In genomic region chr1:191086960-191087359, GRCm38 (mm10) we compare ENCODE assay signal across 26 mouse cellular contexts. TPM values are rescaled to one million over a fixed set of nuclear protein-coding genes. Genes with fewer than 3 reads are reported as not detected.
DNase-seq lines count a peak whose midpoint lies in the region; ATAC-seq and TF ChIP-seq lines count a peak whose summit lies in the region.
"Had no signal": no experiment of that assay in that cellular context is flagged by ENCODE, and none has a peak within 500 bp of the region (broad histone marks: within the 10 kb centered on the region; RNA-seq: fewer than 3 reads in every experiment).

No protein-coding gene starts in this region.

- no peak for TF ChIP-seq CTCF in lung, embryonic 14.5 days (IDR thresholded peaks at IDR 0.05; ENCODE audit: low read depth)
- no peak for TF ChIP-seq CTCF in stomach, postnatal 0 days (IDR thresholded peaks at IDR 0.05; ENCODE audit: low read depth)

- H3K4me1 ChIP-seq in lung, embryonic 14.5 days (ENCODE audit: insufficient read depth) = no peaks in the 10 kb centered on the region
- no peaks in the 10 kb centered on the region for H3K4me1 ChIP-seq in stomach, embryonic 15.5 days
- no peaks in the 10 kb centered on the region for H3K4me1 ChIP-seq in stomach, postnatal 0 days (replicated peaks; ENCODE audit: control insufficient read depth, insufficient read depth)
- H3K4me1 ChIP-seq in liver, embryonic 15.5 days (replicated peaks) = peaks cover 27% of the 10 kb centered on the region
- H3K4me1 ChIP-seq: embryonic facial prominence, embryonic 13.5 days; forebrain, embryonic 12.5 days; hindbrain, embryonic 12.5 days had no signal

- TF ChIP-seq EP300 in stomach, postnatal 0 days (optimal IDR thresholded peaks at IDR 0.05) = no peak

- H3K4me2 ChIP-seq in lung, embryonic 14.5 days = no peak overlapping the region
- no peak overlapping the region for H3K4me2 ChIP-seq in stomach, embryonic 15.5 days
- H3K4me2 ChIP-seq in stomach, postnatal 0 days (replicated peaks; ENCODE audit: low read depth) = no peak overlapping the region
- no peak overlapping the region for H3K4me2 ChIP-seq in liver, embryonic 15.5 days
- H3K4me2 ChIP-seq: embryonic facial prominence, embryonic 13.5 days; forebrain, embryonic 12.5 days; hindbrain, embryonic 12.5 days had no signal

- H3K27ac ChIP-seq in lung, embryonic 14.5 days (ENCODE audit: low read depth) = peak overlapping the region; percentile 54; the same call in 1 of the 2 replicates
- H3K27ac ChIP-seq in stomach, embryonic 15.5 days = no peak overlapping the region
- H3K27ac ChIP-seq in stomach, postnatal 0 days (replicated peaks) = no peak overlapping the region
- H3K27ac ChIP-seq in liver, embryonic 15.5 days (replicated peaks) = 0 out of 2 replicates have a peak overlapping the region, but pooled peaks have one; percentile 14
- H3K27ac ChIP-seq: embryonic facial prominence, embryonic 13.5 days; forebrain, embryonic 12.5 days; heart, embryonic 10.5 days; hindbrain, embryonic 12.5 days had no signal

- no peaks in the 10 kb centered on the region for H3K27me3 ChIP-seq in lung, embryonic 14.5 days (ENCODE audit: insufficient read depth, low read length)
- no peaks in the 10 kb centered on the region for H3K27me3 ChIP-seq in stomach, embryonic 15.5 days (replicated peaks)
- no peaks in the 10 kb centered on the region for H3K27me3 ChIP-seq in stomach, postnatal 0 days (ENCODE audit: control insufficient read depth, insufficient read depth, low read length)
- no peaks in the 10 kb centered on the region for H3K27me3 ChIP-seq in liver, embryonic 15.5 days
- H3K27me3 ChIP-seq: embryonic facial prominence, embryonic 13.5 days; forebrain, embryonic 12.5 days; hindbrain, embryonic 12.5 days had no signal

- DNase-seq in lung, embryonic 14.5 days = peak; percentile 52
- DNase-seq in lung, postnatal 10 days = no peak
- DNase-seq in stomach, postnatal 0 days (ENCODE audit: low spot score) = no peak
- DNase-seq in cerebellum, postnatal 10 days = no peak
- DNase-seq: adrenal gland, postnatal 10 days; cerebellum, adult 11-12 months; cerebellum, adult 9-10 months; cerebellum, postnatal 36 days; gastrocnemius, postnatal 36 days; heart, adult 18-20 months; heart, postnatal 10 days; heart, postnatal 4 days had no signal

- H3K9me3 ChIP-seq in lung, embryonic 14.5 days (ENCODE audit: low read depth, low read length) = no peaks in the 10 kb centered on the region
- H3K9me3 ChIP-seq in stomach, embryonic 15.5 days = no peaks in the 10 kb centered on the region
- no peaks in the 10 kb centered on the region for H3K9me3 ChIP-seq in stomach, postnatal 0 days (ENCODE audit: control insufficient read depth, low read length)
- no peaks in the 10 kb centered on the region for H3K9me3 ChIP-seq in liver, embryonic 15.5 days (replicated peaks)
- H3K9me3 ChIP-seq: embryonic facial prominence, embryonic 13.5 days; forebrain, embryonic 12.5 days; G1E; heart, embryonic 10.5 days; hindbrain, embryonic 12.5 days had no signal

- WGBS in lung, embryonic 14.5 days = 67% methylated on average over 8 of the region's 8 CpGs
- WGBS in stomach, embryonic 15.5 days = 79% methylated on average over 8 of the region's 8 CpGs
- 66% methylated on average over 8 of the region's 8 CpGs for WGBS in stomach, postnatal 0 days
- WGBS in liver, embryonic 15.5 days (ENCODE audit: insufficient replicate concordance) = 73% methylated on average over 8 of the region's 8 CpGs

- H3K9ac ChIP-seq in lung, embryonic 14.5 days = no peak overlapping the region
- H3K9ac ChIP-seq in stomach, embryonic 15.5 days = no peak overlapping the region
- no peak overlapping the region for H3K9ac ChIP-seq in stomach, postnatal 0 days (ENCODE audit: low read length)
- H3K9ac ChIP-seq in liver, embryonic 15.5 days = no peak overlapping the region
- H3K9ac ChIP-seq: embryonic facial prominence, embryonic 13.5 days; forebrain, embryonic 12.5 days; hindbrain, embryonic 12.5 days had no signal

- ATAC-seq in lung, embryonic 14.5 days (ENCODE audit: insufficient read depth) = no peak; the same call in 1 of the 2 replicates
- 0 out of 2 replicates have a peak, but pooled peaks have one; percentile 24 for ATAC-seq in stomach, embryonic 15.5 days (ENCODE audit: insufficient read depth, low FRiP score, low read depth)
- ATAC-seq in stomach, postnatal 0 days (ENCODE audit: low FRiP score, low TSS enrichment) = no peak
- ATAC-seq in liver, embryonic 15.5 days (ENCODE audit: insufficient read depth) = no peak
- ATAC-seq in megakaryocyte progenitor cell, adult 5-6 weeks (replicated peaks; ENCODE audit: poor library complexity) = 0 out of 2 replicates have a peak, but pooled peaks have one; percentile 4
- ATAC-seq in monocyte, adult 5-6 weeks (replicated peaks; ENCODE audit: insufficient number of reproducible peaks, low FRiP score, low TSS enrichment, poor library complexity, severe bottlenecking) = no peak
- ATAC-seq: forebrain, embryonic 16.5 days; hindbrain, embryonic 16.5 days had no signal

- H3K4me3 ChIP-seq in lung, embryonic 14.5 days (ENCODE audit: low read depth, low read length) = no peak overlapping the region
- H3K4me3 ChIP-seq in stomach, embryonic 15.5 days (replicated peaks) = no peak overlapping the region
- H3K4me3 ChIP-seq in stomach, postnatal 0 days (ENCODE audit: low read depth, low read length) = no peak overlapping the region
- H3K4me3 ChIP-seq in liver, embryonic 15.5 days (replicated peaks) = no peak overlapping the region
- H3K4me3 ChIP-seq: embryonic facial prominence, embryonic 13.5 days; forebrain, embryonic 12.5 days; heart, embryonic 10.5 days; hindbrain, embryonic 12.5 days had no signal

- peaks cover 38% of the 10 kb centered on the region for H3K36me3 ChIP-seq in lung, embryonic 14.5 days (ENCODE audit: insufficient read depth)
- H3K36me3 ChIP-seq in stomach, embryonic 15.5 days = peaks cover 12% of the 10 kb centered on the region
- H3K36me3 ChIP-seq in stomach, postnatal 0 days (ENCODE audit: control insufficient read depth, insufficient read depth, low read length) = peaks cover 3% of the 10 kb centered on the region; the same call in 1 of the 2 replicates
- peaks cover 39% of the 10 kb centered on the region for H3K36me3 ChIP-seq in liver, embryonic 15.5 days (replicated peaks)

RNA-seq across cellular contexts. Expression of gene Batf3, which starts 10.7 kb away (rescaled TPM):
- polyA plus RNA-seq in lung, embryonic 14.5 days (2014; fragmentation: Nextera tagmentation; extraction: Ambion mirVana) = 14.2 and 15.0 TPM in 2 replicates
- 8.3 and 9.8 TPM in 2 replicates for polyA plus RNA-seq in stomach, embryonic 15.5 days (2015; fragmentation: Nextera tagmentation; extraction: Ambion mirVana)
- 5.0 and 5.7 TPM in 2 replicates for polyA plus RNA-seq in stomach, postnatal 0 days (2015; fragmentation: Nextera tagmentation; extraction: Ambion mirVana)
- 1.9 and 2.0 TPM in 2 replicates for polyA plus RNA-seq in liver, embryonic 15.5 days (2015; fragmentation: Nextera tagmentation; extraction: Ambion mirVana)
- total RNA-seq in megakaryocyte progenitor cell, adult 5-6 weeks (2015) = 1.0 and 1.9 TPM in 2 replicates
- total RNA-seq in megakaryocyte progenitor cell, adult 5-6 weeks (2017) = 1.3 TPM in 1 of 2 replicates, not detected in the other
- 1.6 to 2.5 TPM (median 2.3 TPM) in 3 replicates for total RNA-seq in monocyte, adult 5-6 weeks (2017)
- total RNA-seq: gastrocnemius, adult 8-10 months; gastrocnemius, postnatal 36 days had no signal

RNA-seq across cellular contexts. Expression of gene Nsl1, which starts 24.1 kb away (rescaled TPM):
- polyA plus RNA-seq in lung, embryonic 14.5 days (2014; fragmentation: Nextera tagmentation; extraction: Ambion mirVana) = 30.1 and 30.5 TPM in 2 replicates
- polyA plus RNA-seq in stomach, embryonic 15.5 days (2015; fragmentation: Nextera tagmentation; extraction: Ambion mirVana) = 18.3 and 18.6 TPM in 2 replicates
- 3.5 and 5.2 TPM in 2 replicates for polyA plus RNA-seq in stomach, postnatal 0 days (2015; fragmentation: Nextera tagmentation; extraction: Ambion mirVana)
- polyA plus RNA-seq in liver, embryonic 15.5 days (2015; fragmentation: Nextera tagmentation; extraction: Ambion mirVana) = 14.3 and 14.6 TPM in 2 replicates
- total RNA-seq in megakaryocyte progenitor cell, adult 5-6 weeks (2015) = 9.8 and 9.9 TPM in 2 replicates
- total RNA-seq in megakaryocyte progenitor cell, adult 5-6 weeks (2017) = 16.0 and 23.1 TPM in 2 replicates
- total RNA-seq in monocyte, adult 5-6 weeks (2017) = 1.2 to 3.1 TPM (median 2.9 TPM) in 3 replicates

RNA-seq across cellular contexts. Expression of gene Tatdn3, which starts 24.2 kb away (rescaled TPM):
- polyA plus RNA-seq in lung, embryonic 14.5 days (2014; fragmentation: Nextera tagmentation; extraction: Ambion mirVana) = 12.7 and 15.2 TPM in 2 replicates
- polyA plus RNA-seq in stomach, embryonic 15.5 days (2015; fragmentation: Nextera tagmentation; extraction: Ambion mirVana) = 11.8 and 15.1 TPM in 2 replicates
- polyA plus RNA-seq in stomach, postnatal 0 days (2015; fragmentation: Nextera tagmentation; extraction: Ambion mirVana) = 8.9 and 11.7 TPM in 2 replicates
- polyA plus RNA-seq in liver, embryonic 15.5 days (2015; fragmentation: Nextera tagmentation; extraction: Ambion mirVana) = 5.6 and 6.7 TPM in 2 replicates
- total RNA-seq in megakaryocyte progenitor cell, adult 5-6 weeks (2015) = 12.9 and 19.3 TPM in 2 replicates
- total RNA-seq in megakaryocyte progenitor cell, adult 5-6 weeks (2017) = 18.0 and 19.5 TPM in 2 replicates
- total RNA-seq in monocyte, adult 5-6 weeks (2017) = 10.0 to 21.2 TPM (median 15.4 TPM) in 3 replicates

RNA-seq across cellular contexts. Expression of gene Spata45, which starts 50.5 kb away (rescaled TPM):
- polyA plus RNA-seq in lung, embryonic 14.5 days (2014; fragmentation: Nextera tagmentation; extraction: Ambion mirVana) = not detected in 2 replicates
- polyA plus RNA-seq in stomach, embryonic 15.5 days (2015; fragmentation: Nextera tagmentation; extraction: Ambion mirVana) = not detected in 2 replicates
- polyA plus RNA-seq in stomach, postnatal 0 days (2015; fragmentation: Nextera tagmentation; extraction: Ambion mirVana) = not detected in 2 replicates
- polyA plus RNA-seq in liver, embryonic 15.5 days (2015; fragmentation: Nextera tagmentation; extraction: Ambion mirVana) = not detected in 2 replicates
- not detected in 2 replicates for total RNA-seq in megakaryocyte progenitor cell, adult 5-6 weeks (2015)
- not detected in 2 replicates for total RNA-seq in megakaryocyte progenitor cell, adult 5-6 weeks (2017)
- total RNA-seq in monocyte, adult 5-6 weeks (2017) = not detected in 3 replicates
- total RNA-seq: adrenal gland, postnatal 10 days; adrenal gland, postnatal 4 days; G1E; gastrocnemius, adult 8-10 months; gastrocnemius, postnatal 36 days; heart, adult 18-20 months; heart, postnatal 10 days; heart, postnatal 4 days had no signal
- polyA plus RNA-seq: embryonic facial prominence, embryonic 13.5 days; forebrain, embryonic 12.5 days; forebrain, embryonic 16.5 days; G1E; heart, embryonic 10.5 days; heart, embryonic 14.5 days; hindbrain, embryonic 12.5 days; hindbrain, embryonic 16.5 days had no signal

Comparison
In these comparisons a context has a peak if more than half of its experiments do, and no peak if none do; other contexts are left out.
1. ATAC-seq: peak in stomach, embryonic 15.5 days (single experiment) and megakaryocyte progenitor cell, adult 5-6 weeks (single experiment); none in lung, embryonic 14.5 days (single experiment), stomach, postnatal 0 days (single experiment), liver, embryonic 15.5 days (single experiment) and monocyte, adult 5-6 weeks (single experiment).
2. H3K27ac ChIP-seq: peak in lung, embryonic 14.5 days (single experiment) and liver, embryonic 15.5 days (single experiment); none in stomach, embryonic 15.5 days (single experiment) and stomach, postnatal 0 days (single experiment).